Mouse (Mus musculus): ENCODE results near the gene Spag9.
"Not testable (repeated sequence)": the region's sequence is repeated elsewhere in the genome, so short reads cannot be mapped to it uniquely, and the experiment has no call there.

The Spag9 gene

DNA sequence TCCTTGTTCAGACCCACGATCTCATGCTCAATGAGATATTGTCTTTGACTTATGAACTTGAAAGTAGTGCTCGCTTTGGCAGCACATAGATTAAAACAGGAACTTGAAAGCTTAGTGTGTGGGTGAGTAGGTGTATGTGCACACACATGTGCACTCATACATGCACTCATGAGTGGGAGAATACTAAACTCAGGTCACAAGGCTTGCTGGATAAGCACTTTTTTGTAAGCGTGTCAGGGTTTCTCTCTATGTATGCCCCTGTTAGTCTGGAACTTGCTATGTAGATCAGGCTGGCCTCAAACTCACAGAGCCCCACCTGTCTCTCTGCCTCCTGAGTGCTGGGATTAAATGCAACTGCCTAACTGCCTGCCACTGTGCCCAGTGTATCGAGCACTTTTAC is 8.9 kb upstream of the Spag9 start:
- no peak for DNase-seq

GRCm38 (mm10) chr11:93987625-93988327 is 8.1 kb upstream of the Spag9 start:
- peak; percentile 16 for DNase-seq

GRCm38 (mm10) chr11:93988328-93989062 is 7.4 kb upstream of the Spag9 start:
- DNase-seq: peak; percentile 34

GRCm38 (mm10) chr11:93994531-93994930 is 1.4 kb upstream of the Spag9 start:
- DNase-seq: no peak

DNA sequence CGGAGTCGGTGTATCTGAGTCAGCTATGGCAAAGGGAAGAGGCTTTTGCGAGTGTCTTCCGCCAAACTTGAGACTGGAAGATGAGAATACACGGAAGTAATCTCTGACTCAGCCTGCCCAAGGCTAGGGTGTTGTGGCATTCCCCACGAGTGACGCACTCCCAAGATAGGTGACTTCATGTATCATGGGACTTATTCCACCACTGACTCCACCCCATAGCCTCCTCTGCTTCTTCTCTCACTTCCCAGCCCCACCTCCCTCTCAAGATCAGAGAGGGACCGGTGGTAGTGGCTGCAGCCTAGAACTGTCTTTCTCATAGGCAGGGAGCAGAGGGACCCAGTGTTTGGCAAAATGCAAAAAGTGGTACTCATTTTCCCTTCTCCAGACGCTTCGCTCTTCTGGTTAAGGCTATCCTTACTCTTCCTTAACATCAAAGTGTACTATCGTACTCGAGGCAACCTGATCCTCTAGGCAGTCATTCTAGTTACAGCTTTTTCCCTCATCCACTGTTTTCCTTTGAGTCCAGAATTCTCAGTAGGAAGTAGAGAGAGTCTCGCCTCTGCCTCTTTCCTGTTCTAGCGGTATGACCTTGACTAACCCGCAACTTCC is 676 bp upstream of the Spag9 start:
- DNase-seq: peak; percentile 80

- peak; percentile 61 for DNase-seq
Observed at GRCm38 (mm10) chr11:93996306-93997140, 632 bp downstream of the Spag9 start.

DNA sequence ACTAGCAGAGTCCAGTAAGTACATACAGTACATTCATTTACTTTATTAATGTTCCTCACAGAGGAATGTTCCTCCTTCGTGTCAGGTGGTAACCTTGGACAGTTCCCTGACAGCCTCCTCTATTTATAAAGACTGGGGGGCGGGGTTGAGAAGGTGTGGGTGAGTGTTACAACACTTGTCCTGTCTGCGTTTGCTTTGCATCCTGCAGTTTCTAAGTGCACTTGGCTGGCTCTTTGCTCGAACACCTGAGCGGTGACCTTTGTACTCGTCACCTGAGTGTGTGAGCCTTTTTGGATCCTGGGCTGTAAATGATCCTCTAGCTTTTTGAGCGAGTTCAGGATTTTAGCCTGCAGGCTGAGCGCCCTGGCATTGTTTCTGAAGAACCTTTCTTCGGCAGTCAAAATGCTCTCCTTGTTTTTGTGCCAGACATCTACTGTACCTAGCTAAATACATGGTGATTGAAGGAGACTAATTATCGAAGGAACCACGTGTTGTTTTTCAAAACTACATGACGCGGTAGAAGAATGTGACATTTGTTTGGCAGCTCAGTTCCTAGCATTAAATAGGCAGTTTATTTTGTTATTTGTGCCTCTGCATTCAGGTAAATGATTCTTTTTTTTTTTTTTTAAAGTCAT is 1.4 kb downstream of the Spag9 start:
- peak; percentile 87 for DNase-seq

DNA sequence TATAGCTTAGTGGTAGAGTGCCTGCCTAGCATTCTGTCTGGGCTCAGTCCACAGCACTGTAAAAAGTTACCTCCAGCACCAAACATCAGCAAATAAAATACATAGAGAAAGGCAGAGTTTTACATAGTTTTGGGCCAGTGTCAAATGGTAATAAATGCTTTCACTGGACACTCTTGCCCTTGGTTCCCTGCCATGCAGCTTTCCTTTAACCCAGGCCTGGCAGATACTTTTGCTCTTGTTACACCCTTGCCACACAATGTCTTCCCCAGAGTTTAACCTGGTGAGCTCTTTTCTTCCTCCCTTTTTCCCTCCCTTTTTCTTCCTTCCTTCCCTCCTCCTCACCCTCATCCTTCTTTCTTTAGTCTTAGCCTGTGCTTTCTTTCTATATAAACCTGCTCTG is 3.4 kb downstream of the Spag9 start:
- DNase-seq: no peak

DNA sequence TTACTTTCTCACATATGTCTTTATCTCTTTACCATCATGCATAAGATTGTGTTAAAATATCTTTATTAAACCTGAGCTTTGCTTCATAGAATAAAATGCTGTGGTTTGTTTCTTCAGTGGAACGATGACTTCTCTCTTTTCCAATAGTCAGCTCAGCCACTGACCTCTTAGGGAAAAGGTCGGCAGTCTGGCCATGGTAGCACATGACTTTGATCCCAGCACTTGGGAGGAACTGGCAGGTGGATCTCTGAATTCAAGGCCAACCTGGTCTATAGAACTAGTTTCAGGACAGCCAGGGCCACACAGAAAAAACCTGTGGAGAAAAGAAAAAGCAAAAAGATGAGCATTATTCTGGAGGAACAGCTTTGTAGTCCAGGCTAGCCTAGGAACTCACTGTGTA is 7.5 kb downstream of the Spag9 start:
- DNase-seq: no peak

DNA sequence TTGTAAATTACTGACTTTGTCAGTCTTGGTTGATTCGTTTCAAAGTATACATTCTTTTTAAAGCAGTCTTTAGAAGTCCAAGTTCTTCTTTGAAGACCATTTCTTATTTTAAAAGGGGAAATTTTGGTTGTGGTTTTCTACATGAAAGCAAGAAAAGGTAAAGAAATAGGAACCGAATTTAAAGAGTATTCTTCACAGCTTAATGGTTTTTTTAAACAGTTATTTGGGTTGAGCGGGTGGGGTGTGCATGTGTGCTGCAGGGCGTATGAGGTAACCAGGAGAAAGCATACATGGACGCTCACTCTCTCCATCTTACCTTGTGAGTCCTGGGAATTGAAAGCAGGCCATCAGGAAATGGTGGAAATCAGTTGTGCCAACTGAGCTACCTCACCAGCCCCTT is 23.2 kb downstream of the Spag9 start:
- no peak for DNase-seq

- no peak for DNase-seq
Observed at GRCm38 (mm10) chr11:94020403-94020802, 24.5 kb downstream of the Spag9 start.

DNA sequence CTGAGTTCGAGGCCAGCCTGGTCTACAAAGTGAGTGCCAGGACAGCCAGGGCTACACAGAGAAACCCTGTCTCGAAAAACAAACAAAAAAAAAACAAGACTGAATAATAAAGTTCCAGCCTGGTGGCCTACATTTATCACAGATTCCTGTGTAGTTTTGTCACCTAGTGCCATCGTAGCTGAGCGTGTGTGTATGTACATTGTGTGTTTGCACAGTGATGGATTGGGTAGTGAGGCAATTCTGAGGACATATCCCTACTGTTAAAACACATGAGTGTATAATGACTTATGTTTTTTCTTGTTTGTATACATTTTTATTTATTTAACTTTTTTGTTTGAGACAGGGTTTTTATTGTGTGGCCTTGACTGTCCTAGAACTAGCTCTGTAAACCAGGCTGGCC is 30.4 kb downstream of the Spag9 start:
- no peak for DNase-seq

GRCm38 (mm10) chr11:94032084-94032483 is 36.2 kb downstream of the Spag9 start:
- DNase-seq: no peak

GRCm38 (mm10) chr11:94032971-94033370 is 37.1 kb downstream of the Spag9 start:
- no peak for DNase-seq

DNA sequence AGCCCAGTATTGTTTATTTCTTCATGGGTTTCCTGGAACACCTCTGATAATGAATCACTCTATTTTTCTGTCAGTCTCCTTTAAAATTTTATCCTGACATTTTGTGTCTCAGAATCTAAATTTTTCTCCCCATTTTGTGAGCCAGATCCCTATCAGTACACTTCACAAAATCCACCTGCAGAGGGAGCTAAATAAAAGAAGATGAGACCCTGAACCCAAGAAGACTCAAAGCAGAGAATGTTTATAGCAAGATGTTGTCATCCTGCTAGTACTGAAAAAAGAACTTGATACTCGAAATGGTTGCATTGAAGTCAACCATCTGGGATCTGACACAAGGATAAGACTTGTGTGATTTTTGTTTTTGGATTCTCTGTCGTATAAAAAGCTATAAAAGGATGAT is 40.1 kb downstream of the Spag9 start:
- no peak for DNase-seq

- no peak for DNase-seq
Observed at GRCm38 (mm10) chr11:94041475-94041874, 45.6 kb downstream of the Spag9 start.

- not testable (repeated sequence) for DNase-seq
Observed at GRCm38 (mm10) chr11:94042301-94042700, 46.4 kb downstream of the Spag9 start.

DNA sequence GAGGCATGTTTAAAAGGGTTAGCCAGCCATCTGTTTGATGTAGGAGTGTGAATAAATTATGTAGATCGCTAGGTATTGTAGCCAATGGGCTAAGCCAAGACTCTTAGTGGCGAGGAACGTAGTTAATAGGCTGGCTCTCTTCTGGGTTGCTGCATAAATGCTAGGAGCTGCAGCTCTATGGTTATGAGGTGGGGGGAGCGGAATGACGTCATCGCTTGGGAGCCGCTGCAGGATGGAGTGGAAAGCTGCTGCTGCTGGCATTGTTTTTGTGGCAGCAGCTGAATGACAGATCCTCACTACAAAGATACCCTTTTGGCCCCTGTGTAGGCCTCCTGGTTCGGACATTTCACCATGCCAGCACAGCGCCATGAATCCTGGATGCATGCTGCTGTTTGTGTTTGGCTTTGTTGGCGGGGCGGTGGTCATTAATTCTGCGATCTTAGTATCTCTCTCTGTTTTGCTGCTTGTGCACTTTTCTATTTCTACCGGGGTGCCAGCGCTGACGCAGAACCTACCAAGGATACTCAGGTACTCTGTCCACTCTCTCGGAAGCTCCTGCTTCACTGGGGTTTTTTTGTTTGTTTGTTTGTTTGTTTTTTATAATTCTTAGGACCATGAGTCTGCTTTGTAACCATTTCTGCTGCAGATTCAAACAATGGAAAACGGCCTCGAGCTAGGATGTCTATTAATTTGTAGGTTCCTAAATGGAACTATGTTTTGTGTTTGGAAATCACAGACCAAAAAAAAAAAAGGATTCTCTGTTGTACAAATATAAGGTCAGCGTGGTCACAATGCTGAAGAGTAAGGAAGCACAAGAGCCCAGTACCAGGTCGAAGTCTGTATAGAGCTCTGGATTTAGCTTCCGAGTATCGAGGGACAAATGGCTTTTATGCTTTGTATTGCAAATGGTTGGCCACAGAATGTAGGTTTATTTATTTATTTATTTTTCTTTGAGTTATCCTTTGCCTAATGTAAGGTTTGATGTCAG is 48.4 kb downstream of the Spag9 start:
- peak; percentile 77 for DNase-seq

DNA sequence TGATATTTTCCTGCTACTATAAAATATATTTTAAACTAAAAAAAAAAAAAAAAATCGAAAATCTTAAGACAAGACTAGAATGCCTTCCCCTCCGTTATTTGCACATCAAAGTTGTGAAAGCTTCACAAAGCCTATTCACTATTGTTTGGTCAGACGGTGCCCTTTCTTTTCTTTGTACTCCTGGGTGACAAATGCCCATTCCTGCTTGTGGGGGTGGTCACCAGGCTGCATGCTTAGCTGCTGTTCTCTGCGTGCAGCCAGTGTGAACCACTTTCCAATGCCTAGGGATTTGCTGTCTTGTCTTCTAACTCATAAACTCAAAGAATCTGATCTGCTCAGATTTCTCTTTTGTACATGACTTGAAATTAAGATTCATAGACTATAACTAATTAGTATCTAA is 49.1 kb downstream of the Spag9 start:
- DNase-seq: no peak

DNA sequence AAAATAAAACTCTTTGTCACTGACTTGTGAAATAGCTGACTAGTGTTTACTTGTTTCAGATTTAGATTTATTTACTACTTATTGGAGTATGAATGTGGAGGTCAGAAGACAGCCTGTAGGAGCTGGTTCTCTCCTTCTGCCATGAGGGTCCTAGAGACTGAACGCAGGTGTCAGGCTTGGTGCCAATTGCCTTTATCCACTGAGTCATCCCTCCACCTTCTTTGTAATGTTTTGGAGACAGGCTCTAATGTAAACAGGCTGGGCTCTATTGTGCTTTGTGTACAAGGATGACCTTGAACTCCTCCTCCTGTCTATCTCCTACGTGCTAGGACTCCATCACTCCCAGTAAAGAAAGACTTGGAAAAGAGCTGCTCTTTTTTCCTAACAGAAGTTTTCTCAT is 51.4 kb downstream of the Spag9 start:
- no peak for DNase-seq

GRCm38 (mm10) chr11:94054176-94054575 is 58.3 kb downstream of the Spag9 start:
- no peak for DNase-seq
